ENCODE assay signal across 23 mouse cellular contexts in the genomic region with DNA sequence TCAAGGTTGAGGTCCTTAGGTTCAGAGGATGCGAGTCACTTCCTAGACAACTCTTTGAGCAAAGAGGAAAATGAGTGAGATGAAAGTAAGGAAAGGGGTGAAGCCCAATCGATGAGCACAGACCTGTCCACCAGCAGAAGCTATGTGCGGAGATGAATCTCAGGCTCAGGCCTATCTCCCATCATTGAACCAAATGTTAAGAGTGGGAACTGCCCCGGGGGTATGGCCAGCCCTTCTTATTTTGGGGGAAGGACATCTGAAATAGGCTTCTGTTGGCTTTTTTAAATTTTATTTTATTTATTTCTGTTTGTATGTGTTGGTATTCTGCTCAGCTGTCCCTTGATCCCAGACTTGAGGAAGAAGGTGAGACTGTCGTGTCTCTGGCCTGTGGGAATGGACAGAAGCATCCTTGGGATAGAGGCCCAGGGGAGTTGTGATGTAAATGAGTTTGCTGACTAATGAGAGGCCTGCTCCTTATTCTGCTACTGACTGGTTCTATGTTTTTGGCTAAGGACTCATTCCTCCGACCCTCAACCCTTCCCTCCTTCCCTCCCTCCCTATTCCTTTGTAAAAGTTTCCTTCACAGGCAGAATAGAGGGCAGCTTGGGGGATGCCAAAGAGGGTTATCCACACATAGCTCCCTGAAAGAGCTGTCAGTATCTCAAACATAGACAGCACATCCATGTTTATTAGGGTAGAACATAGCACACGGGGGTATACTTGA.
DNase-seq lines count a peak whose midpoint lies in the region; ATAC-seq and TF ChIP-seq lines count a peak whose summit lies in the region.
"Had no signal": no experiment of that assay in that cellular context is flagged by ENCODE, and none has a peak within 500 bp of the region (broad histone marks: within the 10 kb centered on the region; RNA-seq: fewer than 3 reads in every experiment).

No protein-coding gene starts in this region.

- peaks cover 10% of the 10 kb centered on the region; the same call in 1 of the 2 replicates for H3K4me1 ChIP-seq in heart, embryonic 10.5 days
- peaks cover 16% of the 10 kb centered on the region for H3K4me1 ChIP-seq in heart, embryonic 12.5 days (replicated peaks)
- H3K4me1 ChIP-seq in midbrain, embryonic 11.5 days (ENCODE audit: control insufficient read depth, insufficient read depth, low read length) = peaks cover 11% of the 10 kb centered on the region
- peaks cover 66% of the 10 kb centered on the region for H3K4me1 ChIP-seq in midbrain, embryonic 13.5 days (replicated peaks)
- H3K4me1 ChIP-seq in intestine, postnatal 0 days (replicated peaks; ENCODE audit: control insufficient read depth, insufficient read depth, low read length) = no peaks in the 10 kb centered on the region

- no peaks in the 10 kb centered on the region for H3K27me3 ChIP-seq in heart, embryonic 10.5 days (ENCODE audit: insufficient read depth, poor library complexity, severe bottlenecking)
- 0 out of 2 replicates have a peak, but pooled peaks cover 4% of the 10 kb centered on the region for H3K27me3 ChIP-seq in heart, embryonic 12.5 days (replicated peaks)
- no peaks in the 10 kb centered on the region for H3K27me3 ChIP-seq in midbrain, embryonic 11.5 days (ENCODE audit: control insufficient read depth, insufficient read depth, low read length)
- H3K27me3 ChIP-seq in midbrain, embryonic 13.5 days = no peaks in the 10 kb centered on the region; the same call in 1 of the 2 replicates
- no peaks in the 10 kb centered on the region for H3K27me3 ChIP-seq in intestine, postnatal 0 days (replicated peaks; ENCODE audit: control insufficient read depth, insufficient read depth, low read length)
- H3K27me3 ChIP-seq: CH12.LX had no signal

- no peak overlapping the region for H3K4me2 ChIP-seq in heart, embryonic 12.5 days
- H3K4me2 ChIP-seq in midbrain, embryonic 11.5 days = no peak overlapping the region
- H3K4me2 ChIP-seq in midbrain, embryonic 13.5 days (replicated peaks) = no peak overlapping the region
- H3K4me2 ChIP-seq in intestine, postnatal 0 days (replicated peaks; ENCODE audit: low read depth) = no peak overlapping the region

- no peak overlapping the region for H3K4me3 ChIP-seq in heart, embryonic 10.5 days
- H3K4me3 ChIP-seq in heart, embryonic 12.5 days = no peak overlapping the region
- no peak overlapping the region for H3K4me3 ChIP-seq in midbrain, embryonic 11.5 days (ENCODE audit: low read depth, low read length)
- H3K4me3 ChIP-seq in midbrain, embryonic 13.5 days (replicated peaks) = no peak overlapping the region
- no peak overlapping the region for H3K4me3 ChIP-seq in intestine, postnatal 0 days (ENCODE audit: low read depth, low read length)

- DNase-seq in heart, adult 11 months = peak; percentile 61
- DNase-seq in heart, postnatal 10 days = no peak
- DNase-seq in heart, embryonic 10.5 days (ENCODE audit: low spot score) = peak; percentile 65
- peak; percentile 69 for DNase-seq in midbrain, embryonic 11.5 days (ENCODE audit: low spot score, missing footprints)
- DNase-seq in brain, embryonic 14.5 days (ENCODE audit: low read depth) = peak; percentile 51
- DNase-seq: adrenal gland, adult 2 months; adrenal gland, adult 8-10 months; adrenal gland, postnatal 10 days; adrenal gland, postnatal 14 days; adrenal gland, postnatal 25 days; adrenal gland, postnatal 36 days; B cell, adult 2 months; cerebellum, adult 11 months; cerebellum, adult 11-12 months; cerebellum, adult 18-20 months had no signal

- no peak for TF ChIP-seq CTCF in brain, embryonic 14.5 days (IDR thresholded peaks at IDR 0.05; ENCODE audit: borderline replicate concordance, extremely low read depth, insufficient read depth, insufficient read length)
- TF ChIP-seq CTCF in intestine, postnatal 0 days (IDR thresholded peaks at IDR 0.05; ENCODE audit: low read depth) = no peak

- no peak overlapping the region for H3K9ac ChIP-seq in heart, embryonic 12.5 days
- no peak overlapping the region for H3K9ac ChIP-seq in midbrain, embryonic 11.5 days (ENCODE audit: low read length)
- H3K9ac ChIP-seq in midbrain, embryonic 13.5 days (replicated peaks) = no peak overlapping the region
- no peak overlapping the region for H3K9ac ChIP-seq in intestine, postnatal 0 days (ENCODE audit: low read depth, low read length)

- H3K36me3 ChIP-seq in heart, embryonic 10.5 days = no peaks in the 10 kb centered on the region
- H3K36me3 ChIP-seq in heart, embryonic 12.5 days = no peaks in the 10 kb centered on the region
- no peaks in the 10 kb centered on the region for H3K36me3 ChIP-seq in midbrain, embryonic 11.5 days (ENCODE audit: control insufficient read depth, insufficient read depth, low read length)
- H3K36me3 ChIP-seq in midbrain, embryonic 13.5 days = no peaks in the 10 kb centered on the region
- H3K36me3 ChIP-seq in intestine, postnatal 0 days (ENCODE audit: control insufficient read depth, insufficient read depth) = no peaks in the 10 kb centered on the region
- H3K36me3 ChIP-seq: G1E had no signal

- H3K9me3 ChIP-seq in heart, embryonic 10.5 days = no peaks in the 10 kb centered on the region
- H3K9me3 ChIP-seq in heart, embryonic 12.5 days (replicated peaks) = no peaks in the 10 kb centered on the region
- H3K9me3 ChIP-seq in midbrain, embryonic 11.5 days (ENCODE audit: control insufficient read depth, low read length) = no peaks in the 10 kb centered on the region
- no peaks in the 10 kb centered on the region for H3K9me3 ChIP-seq in midbrain, embryonic 13.5 days
- H3K9me3 ChIP-seq in intestine, postnatal 0 days (ENCODE audit: control insufficient read depth) = no peaks in the 10 kb centered on the region

- no peak for TF ChIP-seq POLR2A in brain, embryonic 14.5 days (IDR thresholded peaks at IDR 0.05; ENCODE audit: borderline replicate concordance, extremely low read depth, insufficient read depth, insufficient read length, poor library complexity, severe bottlenecking)

- WGBS in heart, embryonic 10.5 days = 87% methylated on average over 7 of the region's 7 CpGs
- 80% methylated on average over 7 of the region's 7 CpGs for WGBS in heart, embryonic 12.5 days
- WGBS in midbrain, embryonic 11.5 days = 80% methylated on average over 7 of the region's 7 CpGs
- WGBS in midbrain, embryonic 13.5 days = 72% methylated on average over 7 of the region's 7 CpGs
- 88% methylated on average over 7 of the region's 7 CpGs for WGBS in intestine, postnatal 0 days

- intact Hi-C loops in heart, postnatal 10 days (cut with DNase I) = loop anchor here (10.0 kb wide), 1 partner anchor 271 kb away; no protein-coding TSS in a partner anchor

- no peak for ATAC-seq in heart, embryonic 12.5 days (ENCODE audit: insufficient number of reproducible peaks, low FRiP score)
- ATAC-seq in midbrain, embryonic 11.5 days (ENCODE audit: low FRiP score) = no peak
- no peak for ATAC-seq in midbrain, embryonic 13.5 days
- no peak for ATAC-seq in intestine, postnatal 0 days
- ATAC-seq: activated CD4-positive, CD25-positive, alpha-beta regulatory T cell, adult 4 months; CD4-positive, CD25-positive, alpha-beta regulatory T cell, adult 4 months; Patski had no signal

- H3K27ac ChIP-seq in heart, embryonic 10.5 days = no peak overlapping the region
- H3K27ac ChIP-seq in heart, embryonic 12.5 days (ENCODE audit: poor library complexity, severe bottlenecking) = no peak overlapping the region
- no peak overlapping the region for H3K27ac ChIP-seq in midbrain, embryonic 11.5 days (ENCODE audit: low read depth, low read length)
- no peak overlapping the region for H3K27ac ChIP-seq in midbrain, embryonic 13.5 days
- H3K27ac ChIP-seq in intestine, postnatal 0 days (ENCODE audit: low read depth, low read length) = no peak overlapping the region

Comparison
In these comparisons a context has a peak if more than half of its experiments do, and no peak if none do; other contexts are left out.
1. DNase-seq: peak in heart, adult 11 months (single experiment), heart, embryonic 10.5 days (single experiment), midbrain, embryonic 11.5 days (single experiment) and brain, embryonic 14.5 days (single experiment); none in heart, postnatal 10 days (0 of 2).